Mouse (Mus musculus) hindbrain, embryonic 15.5 days (tissue): ENCODE measurements at regions not wholly inside any gene's neighbourhood (a gene's known extent, or its start where the extent isn't known, plus 50 kb on each side); places are given as distances from the start of the nearest gene placed in this dataset.

ENCODE experiments used
- ATAC-seq: fragments of 200-750 bp; cut with Nextera tagmentation; 2 replicates; pipeline ENCODE4 v1.8.0; 2017; ENCODE audit warnings: low read depth, moderate number of reproducible peaks, moderate TSS enrichment; ENCODE audit not compliant: low FRiP score
- H3K27ac ChIP-seq: fragments of 300-500 bp; sonication (generic); replicated peaks from 2 replicates; pipeline ENCODE4 v1.5.1; 2015; ENCODE audit warnings: mild to moderate bottlenecking, inconsistent platforms
- H3K27me3 ChIP-seq: fragments of 300-500 bp; sonication (generic); 2 replicates; pipeline ENCODE4 v1.6.1; 2015; ENCODE audit warnings: control low read depth, inconsistent platforms
- H3K36me3 ChIP-seq: fragments of 300-500 bp; sonication (generic); 2 replicates; pipeline ENCODE4 v1.6.1; 2015; ENCODE audit warnings: control low read depth, inconsistent platforms
- H3K4me1 ChIP-seq: fragments of 300-500 bp; sonication (generic); replicated peaks from 2 replicates; pipeline ENCODE4 v1.6.1; 2015; ENCODE audit warnings: control low read depth, inconsistent platforms
- H3K4me2 ChIP-seq: fragments of 300-500 bp; sonication (generic); 2 replicates; pipeline ENCODE4 v1.6.1; 2015; ENCODE audit warnings: moderate library complexity, mild to moderate bottlenecking, inconsistent platforms
- H3K4me3 ChIP-seq: fragments of 300-500 bp; sonication (generic); 2 replicates; pipeline ENCODE4 v1.5.1; 2015; ENCODE audit warnings: mild to moderate bottlenecking, inconsistent platforms
- H3K9ac ChIP-seq: fragments of 300-500 bp; sonication (generic); 2 replicates; pipeline ENCODE4 v1.6.1; 2015; ENCODE audit warnings: inconsistent platforms
- H3K9me3 ChIP-seq: fragments of 300-500 bp; sonication (generic); 2 replicates; pipeline ENCODE4 v1.6.1; 2016; ENCODE audit warnings: control low read depth, inconsistent platforms
- WGBS: fragments of 180-500 bp; shearing (Covaris S2); methylation state at CpG from one replicate; pipeline ENCODE4 v1.1.7; 2015; 5-methylcytosine and 5-hydroxymethylcytosine counted together

DNA sequence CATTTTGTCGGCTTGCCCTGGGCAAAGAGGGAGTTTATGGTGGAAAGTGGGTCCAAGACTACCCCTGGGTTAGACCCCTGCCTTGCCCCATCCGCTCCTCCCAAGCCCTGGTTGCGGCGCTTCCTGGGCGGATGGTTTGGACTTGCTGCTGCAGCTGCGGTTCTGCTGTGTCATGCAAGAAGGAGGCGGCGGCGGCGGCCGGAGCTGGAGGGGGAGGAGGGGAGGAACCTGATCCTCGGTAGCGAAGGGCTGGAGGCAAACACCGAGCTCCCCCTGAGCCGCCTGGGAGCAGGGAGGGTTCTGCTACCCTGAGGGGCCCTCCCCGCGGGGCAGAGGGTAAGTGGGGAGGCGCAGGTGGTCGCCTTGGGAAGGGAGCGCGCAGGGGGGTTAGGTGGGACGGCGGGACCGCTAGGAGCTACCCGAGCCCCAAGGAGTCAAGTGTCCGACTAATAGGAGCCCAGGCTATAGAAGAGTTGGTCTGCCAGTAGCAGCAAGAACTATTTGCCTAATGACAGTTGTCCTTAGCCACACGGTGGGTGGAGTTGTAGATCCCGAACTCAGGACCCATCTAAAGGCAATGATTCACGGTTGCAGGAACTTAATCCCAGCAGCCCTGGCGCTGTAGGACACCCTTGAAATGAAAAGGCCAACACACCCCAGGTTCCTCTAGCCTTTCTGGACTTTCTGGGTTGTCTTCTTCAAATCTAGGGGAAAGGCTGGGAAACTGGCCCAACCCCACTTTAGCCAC is 178.2 kb upstream of the Mkln1 start:
- Histone ChIP-seq H3K9me3 (no peaks in the 10 kb centered on the region), H3K9ac (peak overlapping the region; percentile 24), H3K36me3 (no peaks in the 10 kb centered on the region), H3K4me2 (peak overlapping the region; percentile 72), H3K4me1 (peaks cover 44% of the 10 kb centered on the region), H3K27me3 (peaks cover 19% of the 10 kb centered on the region), H3K27ac (no peak overlapping the region), H3K4me3 (peak overlapping the region; percentile 40)
- WGBS: 2% methylated on average over 30 of the region's 30 CpGs
- ATAC-seq: no peak

- peaks cover 19% of the 10 kb centered on the region for H3K27me3 ChIP-seq
- H3K36me3 ChIP-seq: no peaks in the 10 kb centered on the region
- H3K4me1 ChIP-seq: peaks cover 44% of the 10 kb centered on the region
- no peak for ATAC-seq
- H3K27ac ChIP-seq: no peak overlapping the region
- peak overlapping the region; percentile 72 for H3K4me2 ChIP-seq
- H3K4me3 ChIP-seq: no peak overlapping the region
- 21% methylated on average over 10 of the region's 10 CpGs for WGBS
- no peak overlapping the region for H3K9ac ChIP-seq
- no peaks in the 10 kb centered on the region for H3K9me3 ChIP-seq
These were observed 177.0 kb upstream of the Mkln1 start for GRCm38 (mm10) chr6:31221490-31221889.

- Histone ChIP-seq H3K4me2 (no peak overlapping the region; the same call in 1 of the 2 replicates), H3K27ac (no peak overlapping the region), H3K9me3 (no peaks in the 10 kb centered on the region), H3K4me1 (peaks cover 41% of the 10 kb centered on the region), H3K27me3 (peaks cover 19% of the 10 kb centered on the region), H3K9ac (no peak overlapping the region), H3K36me3 (no peaks in the 10 kb centered on the region), H3K4me3 (no peak overlapping the region)
- WGBS: 69% methylated on average over 6 of the region's 6 CpGs
- no peak for ATAC-seq
These were observed 176.4 kb upstream of the Mkln1 start for GRCm38 (mm10) chr6:31222024-31222579.

DNA sequence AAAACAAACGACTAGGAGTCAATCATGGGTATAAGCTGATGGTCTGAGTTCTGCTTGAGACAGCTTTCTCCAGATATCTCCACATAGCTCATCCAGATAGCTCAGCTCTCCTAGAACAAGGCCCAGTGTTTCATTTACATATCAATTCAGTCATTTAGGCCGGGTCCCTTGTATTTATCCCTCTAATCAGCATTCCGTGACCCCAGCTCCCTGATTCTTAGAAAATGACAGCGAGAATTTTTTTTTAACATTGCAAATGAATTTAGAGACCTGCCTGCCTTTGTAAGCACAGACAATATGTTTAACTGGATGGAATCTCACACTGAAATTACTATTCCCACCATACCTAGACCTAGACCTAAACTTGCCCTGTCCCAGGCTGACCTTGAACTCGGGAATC is 171.1 kb upstream of the Mkln1 start:
- no peaks in the 10 kb centered on the region for H3K4me1 ChIP-seq
- H3K4me2 ChIP-seq: no peak overlapping the region
- no peak overlapping the region for H3K27ac ChIP-seq
- 46% methylated on average over 5 of the region's 5 CpGs for WGBS
- H3K4me3 ChIP-seq: no peak overlapping the region
- H3K36me3 ChIP-seq: no peaks in the 10 kb centered on the region
- H3K27me3 ChIP-seq: no peaks in the 10 kb centered on the region
- no peaks in the 10 kb centered on the region for H3K9me3 ChIP-seq
- no peak overlapping the region for H3K9ac ChIP-seq
- no peak for ATAC-seq

DNA sequence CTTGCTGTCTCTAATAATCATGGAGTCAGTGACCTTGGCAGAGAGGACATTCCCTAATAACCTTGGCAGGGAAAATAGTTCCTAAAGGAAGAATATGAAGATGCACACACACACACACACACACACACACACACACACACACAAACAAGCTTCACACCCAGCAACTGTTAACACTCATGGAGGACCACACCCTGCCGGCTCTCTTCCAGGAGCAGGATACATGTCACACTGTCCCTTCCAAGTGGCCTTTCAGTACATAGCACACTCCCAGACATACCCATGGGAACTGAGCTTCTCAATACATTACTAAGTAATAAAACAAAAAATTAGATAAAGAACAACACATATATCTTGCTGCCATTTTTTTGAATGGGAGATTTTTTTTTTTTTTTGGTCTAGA is 170.5 kb upstream of the Mkln1 start:
- H3K27me3 ChIP-seq: no peaks in the 10 kb centered on the region
- no peak overlapping the region for H3K4me3 ChIP-seq
- H3K4me1 ChIP-seq: peaks cover 5% of the 10 kb centered on the region
- no peak overlapping the region for H3K27ac ChIP-seq
- H3K36me3 ChIP-seq: no peaks in the 10 kb centered on the region
- no peak overlapping the region for H3K4me2 ChIP-seq
- WGBS: 87% methylated on average over 1 of the region's 1 CpGs
- no peak overlapping the region for H3K9ac ChIP-seq
- no peak for ATAC-seq
- H3K9me3 ChIP-seq: no peaks in the 10 kb centered on the region

GRCm38 (mm10) chr6:31231821-31232220 is 166.7 kb upstream of the Mkln1 start:
- no peak for ATAC-seq
- H3K27me3 ChIP-seq: no peaks in the 10 kb centered on the region
- no peak overlapping the region for H3K4me3 ChIP-seq
- no peak overlapping the region for H3K9ac ChIP-seq
- no peaks in the 10 kb centered on the region for H3K36me3 ChIP-seq
- no peak overlapping the region for H3K4me2 ChIP-seq
- H3K27ac ChIP-seq: no peak overlapping the region
- H3K4me1 ChIP-seq: peaks cover 12% of the 10 kb centered on the region
- 82% methylated on average over 4 of the region's 4 CpGs for WGBS
- no peaks in the 10 kb centered on the region for H3K9me3 ChIP-seq

GRCm38 (mm10) chr6:31233252-31233993 is 165.1 kb upstream of the Mkln1 start:
- Histone ChIP-seq H3K4me2 (peak overlapping the region; percentile 26; the same call in 1 of the 2 replicates), H3K27ac (peak overlapping the region; percentile 72), H3K27me3 (no peaks in the 10 kb centered on the region), H3K4me3 (no peak overlapping the region), H3K36me3 (no peaks in the 10 kb centered on the region), H3K4me1 (peaks cover 12% of the 10 kb centered on the region), H3K9ac (no peak overlapping the region), H3K9me3 (no peaks in the 10 kb centered on the region)
- 34% methylated on average over 18 of the region's 18 CpGs for whole genome bisulfite sequencing
- ATAC-seq: peak; percentile 83

GRCm38 (mm10) chr6:31240051-31240450 is 158.5 kb upstream of the Mkln1 start:
- no peak overlapping the region for H3K9ac ChIP-seq
- no peak overlapping the region for H3K27ac ChIP-seq
- 26% methylated on average over 9 of the region's 9 CpGs for WGBS
- no peaks in the 10 kb centered on the region for H3K9me3 ChIP-seq
- H3K27me3 ChIP-seq: no peaks in the 10 kb centered on the region
- no peaks in the 10 kb centered on the region for H3K36me3 ChIP-seq
- no peaks in the 10 kb centered on the region for H3K4me1 ChIP-seq
- H3K4me2 ChIP-seq: no peak overlapping the region
- H3K4me3 ChIP-seq: no peak overlapping the region
- ATAC-seq: no peak

DNA sequence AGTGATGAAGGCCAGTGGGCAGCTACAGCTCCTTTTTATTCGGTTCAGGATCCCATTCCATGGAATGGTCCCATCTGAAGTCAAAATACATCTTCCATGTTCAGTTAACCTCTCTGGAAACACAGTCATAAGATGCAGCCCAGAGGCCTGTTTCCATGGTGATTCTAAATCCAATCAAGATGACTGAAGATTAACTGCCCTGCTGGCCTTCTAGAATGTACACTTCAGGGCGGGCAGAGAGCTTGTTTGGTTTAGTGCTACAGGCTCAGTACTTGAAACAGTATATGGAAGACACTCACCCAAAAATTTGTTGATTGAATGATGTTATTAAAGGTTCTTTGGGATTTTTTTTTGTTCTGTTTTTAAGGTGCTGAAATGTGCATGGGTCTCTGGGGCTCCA is 148.0 kb upstream of the Mkln1 start:
- Histone ChIP-seq H3K27ac (no peak overlapping the region), H3K4me2 (no peak overlapping the region), H3K4me1 (no peaks in the 10 kb centered on the region), H3K9me3 (no peaks in the 10 kb centered on the region), H3K9ac (no peak overlapping the region), H3K4me3 (no peak overlapping the region), H3K27me3 (no peaks in the 10 kb centered on the region), H3K36me3 (no peaks in the 10 kb centered on the region)
- 71% methylated on average over 2 of the region's 2 CpGs for WGBS
- no peak for ATAC-seq

GRCm38 (mm10) chr6:31253251-31253935 is 145.1 kb upstream of the Mkln1 start:
- no peaks in the 10 kb centered on the region for H3K36me3 ChIP-seq
- peak overlapping the region; percentile 32 for H3K4me2 ChIP-seq
- ATAC-seq: peak; percentile 48; the same call in 1 of the 2 replicates
- H3K9me3 ChIP-seq: no peaks in the 10 kb centered on the region
- 29% methylated on average over 15 of the region's 15 CpGs for WGBS
- no peaks in the 10 kb centered on the region for H3K4me1 ChIP-seq
- no peak overlapping the region for H3K27ac ChIP-seq
- H3K4me3 ChIP-seq: 0 out of 2 replicates have a peak overlapping the region, but pooled peaks have one; percentile 0
- no peaks in the 10 kb centered on the region for H3K27me3 ChIP-seq
- H3K9ac ChIP-seq: no peak overlapping the region

- H3K27ac ChIP-seq: no peak overlapping the region
These were observed 137.7 kb upstream of the Mkln1 start for GRCm38 (mm10) chr6:31260645-31261345.

More at GRCm38 (mm10) chr6:31260645-31261345, 137.7 kb upstream of the Mkln1 start:
- no peak for ATAC-seq
- 80% methylated on average over 10 of the region's 10 CpGs for WGBS
- no peaks in the 10 kb centered on the region for H3K4me1 ChIP-seq
- no peak overlapping the region for H3K4me3 ChIP-seq
- no peaks in the 10 kb centered on the region for H3K36me3 ChIP-seq
- H3K9ac ChIP-seq: no peak overlapping the region
- H3K9me3 ChIP-seq: no peaks in the 10 kb centered on the region
- H3K4me2 ChIP-seq: no peak overlapping the region
- no peaks in the 10 kb centered on the region for H3K27me3 ChIP-seq
